Mouse (Mus musculus) CD4-positive, CD25-positive, alpha-beta regulatory T cell, adult 9 weeks (primary cell): ENCODE results near the gene Ms4a10. TPM values are rescaled to one million over a fixed set of nuclear protein-coding genes. Genes with fewer than 3 reads are reported as not detected.

ENCODE experiments used
- polyA plus RNA-seq: library from polyadenylated mRNA; unstranded; fragments of 100-300 nt; shearing (Covaris generic); gene quantifications from one replicate; pipeline ENCODE4 v1.2.1, GENCODE M21; 2017

Gene Ms4a10
- polyA plus RNA-seq: not detected

GRCm38 (mm10) chr19:10974238-10974865, at the start of gene Ms4a10:
TSS of gene Ms4a10 (minus strand) at chr19:10974670.

GRCm38 (mm10) chr19:11017891-11018290, 43.4 kb upstream of the Ms4a10 start, which contains the start of gene Ms4a18:
TSS of gene Ms4a18 (minus strand) at chr19:11018031.

GRCm38 (mm10) chr19:10993150-10993549, 18.7 kb upstream of the Ms4a10 start, which contains the start of gene Ms4a15:
TSS of gene Ms4a15 (minus strand) at chr19:10993250.

GRCm38 (mm10) chr19:10949112-10949511, 25.4 kb downstream of the Ms4a10 start, which contains the start of gene Ccdc86:
TSS of gene Ccdc86 (minus strand) at chr19:10949266.

GRCm38 (mm10) chr19:10937110-10937563, 37.3 kb downstream of the Ms4a10 start, which contains the start of gene Ptgdr2:
TSS of gene Ptgdr2 (plus strand) at chr19:10937160.

GRCm38 (mm10) chr19:10920532-10920931, 53.9 kb downstream of the Ms4a10 start, which contains the start of gene Zp1:
TSS of gene Zp1 (minus strand) at chr19:10920632.

Other genes starting within 250 kb of the Ms4a10 start
- gene Cd5, start 235.7 kb downstream of the Ms4a10 start, polyA plus RNA-seq: 623 TPM
- gene Cd6, start 144.6 kb downstream of the Ms4a10 start, polyA plus RNA-seq: 713 TPM
- 1.3 TPM for gene Slc15a3, start 134.9 kb downstream of the Ms4a10 start, polyA plus RNA-seq
- gene Tmem132a, start 104.7 kb downstream of the Ms4a10 start, polyA plus RNA-seq: 0.40 TPM
- gene Tmem109, start 92.7 kb downstream of the Ms4a10 start, polyA plus RNA-seq: 58.9 TPM
- gene Prpf19, start 79.4 kb downstream of the Ms4a10 start, polyA plus RNA-seq: 86.7 TPM
- gene Zp1, start 54.0 kb downstream of the Ms4a10 start, polyA plus RNA-seq: not detected
- not detected for gene Ptgdr2, start 37.5 kb downstream of the Ms4a10 start, polyA plus RNA-seq
- 23.3 TPM for gene Ccdc86, start 25.4 kb downstream of the Ms4a10 start, polyA plus RNA-seq
- gene Ms4a15, start 18.6 kb upstream of the Ms4a10 start, polyA plus RNA-seq: not detected
- not detected for gene Ms4a18, start 43.4 kb upstream of the Ms4a10 start, polyA plus RNA-seq
- not detected for gene Ms4a8a, start 106.4 kb upstream of the Ms4a10 start, polyA plus RNA-seq
- not detected for gene 1700017D01Rik, start 156.2 kb upstream of the Ms4a10 start, polyA plus RNA-seq
- not detected for gene 1700025F22Rik, start 190.7 kb upstream of the Ms4a10 start, polyA plus RNA-seq
- not detected for gene Ms4a13, start 222.1 kb upstream of the Ms4a10 start, polyA plus RNA-seq